Mouse (Mus musculus): ENCODE results near the gene Dnajc15. TPM values are rescaled to one million over a fixed set of nuclear protein-coding genes. Genes with fewer than 3 reads are reported as not detected.
"Not testable (repeated sequence)": the region's sequence is repeated elsewhere in the genome, so short reads cannot be mapped to it uniquely, and the experiment has no call there.

Gene Dnajc15
- polyA plus RNA-seq, 1 experiment from 2014 or later, result 131 TPM

GRCm38 (mm10) chr14:77889911-77890310 lies 15.0 kb upstream of the Dnajc15 start:
- Histone ChIP-seq H3K9ac (replicated peaks; ENCODE audit: low read length) (no peak overlapping the region), H3K27ac (ENCODE audit: low read length) (no peak overlapping the region), H3K27me3 (ENCODE audit: insufficient read depth, low read length) (no peaks in the 10 kb centered on the region), H3K4me3 (ENCODE audit: low read length) (no peak overlapping the region), H3K4me1 (ENCODE audit: insufficient read depth, low read length) (no peaks in the 10 kb centered on the region), H3K36me3 (ENCODE audit: insufficient read depth, low read length) (no peaks in the 10 kb centered on the region), H3K9me3 (ENCODE audit: low read length) (no peaks in the 10 kb centered on the region), H3K4me2 (replicated peaks; ENCODE audit: low read depth, low read length) (no peak overlapping the region)
- WGBS, result 88% methylated on average over 7 of the region's 7 CpGs
- ATAC-seq (ENCODE audit: low FRiP score, low TSS enrichment), result no peak

DNA sequence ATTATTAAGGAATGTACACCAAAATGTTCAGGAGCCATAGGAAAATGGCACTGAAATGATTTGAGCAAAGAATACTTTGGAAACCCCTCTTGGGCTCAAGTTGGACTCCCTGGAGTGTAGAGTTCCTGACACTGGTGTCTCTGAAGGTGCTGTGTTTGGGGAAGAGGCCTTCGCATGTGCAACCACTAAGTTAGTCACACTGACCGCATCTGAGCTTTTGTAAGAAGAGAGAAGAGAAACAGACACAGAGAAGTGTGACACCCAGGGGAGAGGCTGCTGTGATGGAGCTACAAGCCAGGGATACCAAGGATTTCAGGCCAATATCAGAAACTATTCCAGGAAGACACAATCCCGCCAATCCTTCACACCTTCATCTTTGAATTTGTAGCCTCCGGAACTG lies 12.0 kb upstream of the Dnajc15 start:
- Histone ChIP-seq H3K36me3 (ENCODE audit: insufficient read depth, low read length) (no peaks in the 10 kb centered on the region), H3K9me3 (ENCODE audit: low read length) (no peaks in the 10 kb centered on the region), H3K4me1 (ENCODE audit: insufficient read depth, low read length) (no peaks in the 10 kb centered on the region), H3K27ac (ENCODE audit: low read length) (no peak overlapping the region), H3K9ac (replicated peaks; ENCODE audit: low read length) (no peak overlapping the region), H3K4me3 (ENCODE audit: low read length) (no peak overlapping the region), H3K4me2 (replicated peaks; ENCODE audit: low read depth, low read length) (no peak overlapping the region), H3K27me3 (ENCODE audit: insufficient read depth, low read length) (no peaks in the 10 kb centered on the region)
- ATAC-seq (ENCODE audit: low FRiP score, low TSS enrichment), result no peak
- 89% methylated on average over 4 of the region's 4 CpGs for WGBS

GRCm38 (mm10) chr14:77886376-77886775 lies 11.5 kb upstream of the Dnajc15 start:
- H3K9ac ChIP-seq (replicated peaks; ENCODE audit: low read length), result no peak overlapping the region
- H3K27ac ChIP-seq (ENCODE audit: low read length), result no peak overlapping the region
- no peaks in the 10 kb centered on the region for H3K9me3 ChIP-seq (ENCODE audit: low read length)
- 84% methylated on average over 3 of the region's 3 CpGs for WGBS
- no peak overlapping the region for H3K4me3 ChIP-seq (ENCODE audit: low read length)
- ATAC-seq (ENCODE audit: low FRiP score, low TSS enrichment), result no peak
- no peaks in the 10 kb centered on the region for H3K27me3 ChIP-seq (ENCODE audit: insufficient read depth, low read length)
- H3K4me1 ChIP-seq (ENCODE audit: insufficient read depth, low read length), result no peaks in the 10 kb centered on the region
- no peak overlapping the region for H3K4me2 ChIP-seq (replicated peaks; ENCODE audit: low read depth, low read length)
- H3K36me3 ChIP-seq (ENCODE audit: insufficient read depth, low read length), result no peaks in the 10 kb centered on the region

GRCm38 (mm10) chr14:77882669-77883068 lies 7.7 kb upstream of the Dnajc15 start:
- Histone ChIP-seq H3K9me3 (ENCODE audit: low read length) (no peaks in the 10 kb centered on the region), H3K9ac (replicated peaks; ENCODE audit: low read length) (no peak overlapping the region), H3K27ac (ENCODE audit: low read length) (no peak overlapping the region), H3K27me3 (ENCODE audit: insufficient read depth, low read length) (no peaks in the 10 kb centered on the region), H3K4me1 (ENCODE audit: insufficient read depth, low read length) (no peaks in the 10 kb centered on the region), H3K4me3 (ENCODE audit: low read length) (no peak overlapping the region), H3K4me2 (replicated peaks; ENCODE audit: low read depth, low read length) (no peak overlapping the region), H3K36me3 (ENCODE audit: insufficient read depth, low read length) (no peaks in the 10 kb centered on the region)
- 81% methylated on average over 6 of the region's 6 CpGs for WGBS
- no peak for ATAC-seq (ENCODE audit: low FRiP score, low TSS enrichment)

DNA sequence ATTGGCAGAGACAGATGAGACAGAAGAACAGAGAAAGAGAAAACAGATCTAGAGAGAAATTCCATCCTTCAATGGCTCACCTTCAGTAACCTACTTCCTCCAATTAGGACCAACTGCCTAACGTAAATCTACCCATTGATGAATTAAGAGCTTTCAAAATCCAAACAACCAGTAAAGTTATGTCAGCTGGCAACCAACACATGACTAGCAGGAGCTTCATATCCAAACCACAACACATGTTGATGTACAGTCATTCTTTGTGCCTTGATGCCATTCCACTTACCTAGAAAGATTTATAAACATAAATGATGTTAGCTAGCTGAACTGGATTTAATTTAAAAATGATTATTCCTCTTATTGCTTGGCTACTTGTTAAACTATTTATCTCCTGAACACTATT lies 7.1 kb upstream of the Dnajc15 start:
- Histone ChIP-seq H3K27ac (ENCODE audit: low read length) (no peak overlapping the region), H3K4me2 (replicated peaks; ENCODE audit: low read depth, low read length) (no peak overlapping the region), H3K9me3 (ENCODE audit: low read length) (no peaks in the 10 kb centered on the region), H3K9ac (replicated peaks; ENCODE audit: low read length) (no peak overlapping the region), H3K36me3 (ENCODE audit: insufficient read depth, low read length) (no peaks in the 10 kb centered on the region), H3K4me1 (ENCODE audit: insufficient read depth, low read length) (no peaks in the 10 kb centered on the region), H3K4me3 (ENCODE audit: low read length) (no peak overlapping the region), H3K27me3 (ENCODE audit: insufficient read depth, low read length) (no peaks in the 10 kb centered on the region)
- no peak for ATAC-seq (ENCODE audit: low FRiP score, low TSS enrichment)
- 72% methylated on average over 1 of the region's 1 CpGs for WGBS

- not testable (repeated sequence) for ATAC-seq (ENCODE audit: low FRiP score, low TSS enrichment); H3K4me1 ChIP-seq (ENCODE audit: insufficient read depth, low read length); H3K9ac ChIP-seq (replicated peaks; ENCODE audit: low read length); H3K9me3 ChIP-seq (ENCODE audit: low read length); H3K4me2 ChIP-seq (replicated peaks; ENCODE audit: low read depth, low read length); H3K27ac ChIP-seq (ENCODE audit: low read length); H3K27me3 ChIP-seq (ENCODE audit: insufficient read depth, low read length); H3K36me3 ChIP-seq (ENCODE audit: insufficient read depth, low read length); H3K4me3 ChIP-seq (ENCODE audit: low read length)
- 44% methylated on average over 1 of the region's 2 CpGs for WGBS
Measured at GRCm38 (mm10) chr14:77877876-77878275, 3.0 kb upstream of the Dnajc15 start.

DNA sequence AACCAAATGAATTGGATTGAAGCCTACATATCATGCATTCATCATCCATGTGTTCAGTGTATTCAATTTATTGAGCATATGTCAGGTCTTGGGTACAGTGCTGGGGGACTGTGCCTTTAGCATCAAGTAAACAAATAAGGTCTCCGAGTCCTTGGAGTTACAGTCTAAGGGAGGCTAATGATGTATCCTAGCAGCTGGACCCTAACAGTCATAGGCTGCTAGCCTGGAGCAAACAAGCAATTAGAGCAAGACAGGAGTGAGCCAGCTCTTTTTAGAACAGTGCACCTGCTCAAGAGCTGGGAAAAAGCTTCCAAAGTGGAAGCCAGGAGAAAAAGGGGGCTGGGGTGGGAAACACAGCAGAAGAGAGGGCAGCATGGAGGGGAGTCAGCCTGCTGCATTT lies 1.3 kb upstream of the Dnajc15 start:
- no peaks in the 10 kb centered on the region for H3K36me3 ChIP-seq (ENCODE audit: insufficient read depth, low read length)
- no peak overlapping the region for H3K4me3 ChIP-seq (ENCODE audit: low read length)
- ATAC-seq (ENCODE audit: low FRiP score, low TSS enrichment), result no peak
- H3K4me1 ChIP-seq (ENCODE audit: insufficient read depth, low read length), result 0 out of 2 replicates have a peak, but pooled peaks cover 3% of the 10 kb centered on the region
- 87% methylated on average over 1 of the region's 1 CpGs for WGBS
- no peak overlapping the region for H3K9ac ChIP-seq (replicated peaks; ENCODE audit: low read length)
- no peak overlapping the region for H3K27ac ChIP-seq (ENCODE audit: low read length)
- H3K27me3 ChIP-seq (ENCODE audit: insufficient read depth, low read length), result no peaks in the 10 kb centered on the region
- H3K9me3 ChIP-seq (ENCODE audit: low read length), result no peaks in the 10 kb centered on the region
- no peak overlapping the region for H3K4me2 ChIP-seq (replicated peaks; ENCODE audit: low read depth, low read length)

- Histone ChIP-seq H3K4me1 (ENCODE audit: insufficient read depth, low read length) (0 out of 2 replicates have a peak, but pooled peaks cover 3% of the 10 kb centered on the region), H3K4me3 (ENCODE audit: low read length) (no peak overlapping the region), H3K4me2 (replicated peaks; ENCODE audit: low read depth, low read length) (no peak overlapping the region), H3K27ac (ENCODE audit: low read length) (no peak overlapping the region), H3K9ac (replicated peaks; ENCODE audit: low read length) (no peak overlapping the region), H3K36me3 (ENCODE audit: insufficient read depth, low read length) (no peaks in the 10 kb centered on the region), H3K27me3 (ENCODE audit: insufficient read depth, low read length) (no peaks in the 10 kb centered on the region), H3K9me3 (ENCODE audit: low read length) (no peaks in the 10 kb centered on the region)
- no peak for ATAC-seq (ENCODE audit: low FRiP score, low TSS enrichment)
- 91% methylated on average over 6 of the region's 6 CpGs for WGBS
Measured at GRCm38 (mm10) chr14:77871380-77871975, 3.4 kb downstream of the Dnajc15 start.

- no peak for ATAC-seq (ENCODE audit: low FRiP score, low TSS enrichment)
- Histone ChIP-seq H3K4me1 (ENCODE audit: insufficient read depth, low read length) (0 out of 2 replicates have a peak, but pooled peaks cover 3% of the 10 kb centered on the region), H3K9ac (replicated peaks; ENCODE audit: low read length) (no peak overlapping the region), H3K27me3 (ENCODE audit: insufficient read depth, low read length) (no peaks in the 10 kb centered on the region), H3K4me2 (replicated peaks; ENCODE audit: low read depth, low read length) (no peak overlapping the region), H3K27ac (ENCODE audit: low read length) (no peak overlapping the region), H3K36me3 (ENCODE audit: insufficient read depth, low read length) (no peaks in the 10 kb centered on the region), H3K4me3 (ENCODE audit: low read length) (no peak overlapping the region), H3K9me3 (ENCODE audit: low read length) (no peaks in the 10 kb centered on the region)
- 80% methylated on average over 3 of the region's 3 CpGs for WGBS
Measured at GRCm38 (mm10) chr14:77870926-77871325, 4.0 kb downstream of the Dnajc15 start.

DNA sequence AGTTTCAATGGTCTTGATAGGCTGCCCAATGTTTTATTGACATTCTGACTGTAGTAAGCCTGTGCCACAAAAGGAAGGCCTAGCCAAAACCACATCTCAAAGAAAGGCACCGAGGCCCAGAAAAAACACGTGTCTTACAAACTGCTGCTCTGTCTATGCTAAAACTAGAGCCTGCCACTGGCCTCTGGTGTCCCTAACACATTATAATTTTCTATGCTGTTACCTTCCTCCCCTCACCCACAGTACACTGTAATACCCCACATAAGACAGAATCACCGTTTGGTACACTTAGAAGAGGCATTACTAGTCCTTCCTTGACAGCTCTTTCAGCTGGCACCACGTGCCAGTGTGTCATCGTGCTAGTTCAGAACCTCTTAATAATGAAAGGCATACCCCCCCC lies 7.3 kb downstream of the Dnajc15 start:
- H3K9ac ChIP-seq (replicated peaks; ENCODE audit: low read length), result no peak overlapping the region
- no peak overlapping the region for H3K27ac ChIP-seq (ENCODE audit: low read length)
- H3K27me3 ChIP-seq (ENCODE audit: insufficient read depth, low read length), result no peaks in the 10 kb centered on the region
- no peaks in the 10 kb centered on the region for H3K36me3 ChIP-seq (ENCODE audit: insufficient read depth, low read length)
- no peak overlapping the region for H3K4me2 ChIP-seq (replicated peaks; ENCODE audit: low read depth, low read length)
- no peaks in the 10 kb centered on the region for H3K9me3 ChIP-seq (ENCODE audit: low read length)
- ATAC-seq (ENCODE audit: low FRiP score, low TSS enrichment), result no peak
- WGBS, result 93% methylated on average over 5 of the region's 5 CpGs
- H3K4me3 ChIP-seq (ENCODE audit: low read length), result no peak overlapping the region
- H3K4me1 ChIP-seq (ENCODE audit: insufficient read depth, low read length), result no peaks in the 10 kb centered on the region
